Mouse (Mus musculus) heart, embryonic 11.5 days (tissue): ENCODE measurements around the gene Clip2. TPM values are rescaled to one million over a fixed set of nuclear protein-coding genes. Genes with fewer than 3 reads are reported as not detected.
A peak's percentile ranks its signal among the peaks of the same experiment; 100 is the strongest.

Experiments
- ATAC-seq: fragments of 200-750 bp; cut with Nextera tagmentation; replicated peaks from 2 replicates; pipeline ENCODE4 v1.8.0; 2017; ENCODE audit warnings: moderate library complexity; ENCODE audit not compliant: insufficient number of reproducible peaks, low FRiP score, low TSS enrichment
- H3K27ac ChIP-seq: fragments of 300-500 bp; sonication (generic); 2 replicates; pipeline ENCODE4 v1.5.1; 2014; ENCODE audit warnings: mild to moderate bottlenecking, low read depth, low read length
- H3K27me3 ChIP-seq: fragments of 300-500 bp; sonication (generic); 2 replicates; pipeline ENCODE4 v1.6.1; 2014; ENCODE audit warnings: mild to moderate bottlenecking, low read length, mixed read lengths; ENCODE audit not compliant: control insufficient read depth, insufficient read depth
- H3K36me3 ChIP-seq: fragments of 300-500 bp; sonication (generic); 2 replicates; pipeline ENCODE4 v1.6.1; 2014; ENCODE audit warnings: mild to moderate bottlenecking, low read length, moderate library complexity, mixed read lengths; ENCODE audit not compliant: control insufficient read depth, insufficient read depth
- H3K4me1 ChIP-seq: fragments of 300-500 bp; sonication (generic); 2 replicates; pipeline ENCODE4 v1.6.1; 2014; ENCODE audit warnings: low read length; ENCODE audit not compliant: control insufficient read depth, insufficient read depth
- H3K4me2 ChIP-seq: fragments of 300-500 bp; sonication (generic); 2 replicates; pipeline ENCODE4 v1.6.1; 2014; ENCODE audit warnings: mild to moderate bottlenecking, moderate library complexity
- H3K4me3 ChIP-seq: fragments of 300-500 bp; sonication (generic); 2 replicates; pipeline ENCODE4 v1.5.1; 2014; ENCODE audit warnings: low read depth, low read length
- H3K9ac ChIP-seq: fragments of 300-500 bp; sonication (generic); 2 replicates; pipeline ENCODE4 v1.6.1; 2014; ENCODE audit warnings: mild to moderate bottlenecking, low read depth, low read length, moderate library complexity
- H3K9me3 ChIP-seq: fragments of 300-500 bp; sonication (generic); replicated peaks from 2 replicates; pipeline ENCODE4 v1.6.1; 2016; ENCODE audit warnings: low read length; ENCODE audit not compliant: control insufficient read depth
- WGBS: fragments of 180-500 bp; shearing (Covaris S2); extraction: QIAGEN DNeasy Blood & Tissue Kit; methylation state at CpG from one replicate; pipeline ENCODE4 v1.1.7; 2014; ENCODE audit not compliant: insufficient replicate concordance; 5-methylcytosine and 5-hydroxymethylcytosine counted together
- polyA plus RNA-seq: library from polyadenylated mRNA; unstranded; fragments of >200 nt; fragmentation: Nextera tagmentation; extraction: Ambion mirVana; gene quantifications from 2 replicates; pipeline ENCODE4 v1.2.1, GENCODE M21; 2014

Clip2 gene
- polyA plus RNA-seq, 1 experiment from 2014 or later = 1.7 TPM

GRCm38 (mm10) chr5:134553951-134554546 is 1.8 kb upstream of the Clip2 start:
- H3K27me3 ChIP-seq = no peaks in the 10 kb centered on the region
- H3K4me1 ChIP-seq = peaks cover 25% of the 10 kb centered on the region
- H3K36me3 ChIP-seq = no peaks in the 10 kb centered on the region
- ATAC-seq = no peak
- H3K9me3 ChIP-seq = no peaks in the 10 kb centered on the region
- no peak overlapping the region for H3K9ac ChIP-seq
- H3K4me3 ChIP-seq = no peak overlapping the region
- H3K27ac ChIP-seq = no peak overlapping the region
- no peak overlapping the region for H3K4me2 ChIP-seq
- 81% methylated on average over 5 of the region's 5 CpGs for WGBS

GRCm38 (mm10) chr5:134551233-134552109 is 763 bp downstream of the Clip2 start:
- Histone ChIP-seq H3K4me1 (peaks cover 25% of the 10 kb centered on the region), H3K9me3 (no peaks in the 10 kb centered on the region), H3K27ac (peak overlapping the region; percentile 88), H3K9ac (peak overlapping the region; percentile 88), H3K27me3 (no peaks in the 10 kb centered on the region), H3K4me3 (peak overlapping the region; percentile 78), H3K36me3 (no peaks in the 10 kb centered on the region), H3K4me2 (peak overlapping the region; percentile 96)
- WGBS = 2% methylated on average over 52 of the region's 52 CpGs
- peak; percentile 14 for ATAC-seq

- no peak for ATAC-seq
- H3K27ac ChIP-seq = 0 out of 2 replicates have a peak overlapping the region, but pooled peaks have one; percentile 18
- WGBS = 10% methylated on average over 6 of the region's 6 CpGs
Measured at GRCm38 (mm10) chr5:134550836-134551232, 1.4 kb downstream of the Clip2 start.

GRCm38 (mm10) chr5:134549640-134550168 is 2.5 kb downstream of the Clip2 start:
- Histone ChIP-seq H3K4me1 (peaks cover 14% of the 10 kb centered on the region; the same call in 1 of the 2 replicates), H3K4me3 (no peak overlapping the region), H3K4me2 (no peak overlapping the region), H3K9me3 (no peaks in the 10 kb centered on the region), H3K9ac (no peak overlapping the region), H3K27ac (no peak overlapping the region), H3K36me3 (no peaks in the 10 kb centered on the region), H3K27me3 (no peaks in the 10 kb centered on the region)
- ATAC-seq = no peak
- 71% methylated on average over 2 of the region's 3 CpGs for WGBS

More at GRCm38 (mm10) chr5:134550836-134551232, 1.4 kb downstream of the Clip2 start:
- H3K9ac ChIP-seq = peak overlapping the region; percentile 88
- H3K4me1 ChIP-seq = peaks cover 22% of the 10 kb centered on the region
- H3K4me3 ChIP-seq = peak overlapping the region; percentile 78
- H3K4me2 ChIP-seq = peak overlapping the region; percentile 96
- H3K36me3 ChIP-seq = no peaks in the 10 kb centered on the region
- H3K27me3 ChIP-seq = no peaks in the 10 kb centered on the region
- H3K9me3 ChIP-seq = no peaks in the 10 kb centered on the region

GRCm38 (mm10) chr5:134548306-134548705 is 3.9 kb downstream of the Clip2 start:
- ATAC-seq = no peak
- Histone ChIP-seq H3K9me3 (no peaks in the 10 kb centered on the region), H3K4me1 (peaks cover 14% of the 10 kb centered on the region; the same call in 1 of the 2 replicates), H3K27ac (no peak overlapping the region), H3K9ac (no peak overlapping the region), H3K36me3 (no peaks in the 10 kb centered on the region), H3K27me3 (no peaks in the 10 kb centered on the region), H3K4me2 (no peak overlapping the region), H3K4me3 (no peak overlapping the region)
- 50% methylated on average over 5 of the region's 5 CpGs for WGBS

GRCm38 (mm10) chr5:134546790-134547189 is 5.4 kb downstream of the Clip2 start:
- Histone ChIP-seq H3K9me3 (no peaks in the 10 kb centered on the region), H3K4me1 (0 out of 2 replicates have a peak, but pooled peaks cover 13% of the 10 kb centered on the region), H3K27me3 (no peaks in the 10 kb centered on the region), H3K36me3 (no peaks in the 10 kb centered on the region), H3K9ac (no peak overlapping the region), H3K4me3 (no peak overlapping the region), H3K4me2 (no peak overlapping the region), H3K27ac (no peak overlapping the region)
- ATAC-seq = no peak
- 73% methylated on average over 7 of the region's 7 CpGs for WGBS

GRCm38 (mm10) chr5:134545242-134545629 is 7.0 kb downstream of the Clip2 start:
- no peaks in the 10 kb centered on the region for H3K9me3 ChIP-seq
- H3K4me1 ChIP-seq = peaks cover 11% of the 10 kb centered on the region; the same call in 1 of the 2 replicates
- H3K4me3 ChIP-seq = no peak overlapping the region
- ATAC-seq = no peak
- no peak overlapping the region for H3K4me2 ChIP-seq
- WGBS = 40% methylated on average over 3 of the region's 3 CpGs
- no peaks in the 10 kb centered on the region for H3K36me3 ChIP-seq
- no peak overlapping the region for H3K9ac ChIP-seq
- no peaks in the 10 kb centered on the region for H3K27me3 ChIP-seq
- no peak overlapping the region for H3K27ac ChIP-seq

- no peak overlapping the region for H3K4me3 ChIP-seq
- no peaks in the 10 kb centered on the region for H3K27me3 ChIP-seq
- no peak overlapping the region for H3K4me2 ChIP-seq
- no peak overlapping the region for H3K9ac ChIP-seq
- H3K4me1 ChIP-seq = peaks cover 11% of the 10 kb centered on the region; the same call in 1 of the 2 replicates
- H3K36me3 ChIP-seq = no peaks in the 10 kb centered on the region
- no peak overlapping the region for H3K27ac ChIP-seq
- H3K9me3 ChIP-seq = no peaks in the 10 kb centered on the region
- WGBS = 56% methylated on average over 19 of the region's 19 CpGs
- no peak for ATAC-seq
Measured at GRCm38 (mm10) chr5:134544516-134545241, 7.6 kb downstream of the Clip2 start.
